Mouse (Mus musculus): ENCODE data around the gene Mgat3. TPM values are rescaled to one million over a fixed set of nuclear protein-coding genes. Genes with fewer than 3 reads are reported as not detected.

Mgat3 gene
- polyA plus RNA-seq, 1 experiment from 2014 or later: 3.0 TPM

- Histone ChIP-seq H3K4me2 (replicated peaks; ENCODE audit: low read depth, low read length) (peak overlapping the region; percentile 56), H3K9me3 (ENCODE audit: low read length) (no peaks in the 10 kb centered on the region), H3K36me3 (ENCODE audit: insufficient read depth, low read length) (no peaks in the 10 kb centered on the region), H3K27me3 (replicated peaks; ENCODE audit: insufficient read depth, low read length) (no peaks in the 10 kb centered on the region), H3K27ac (ENCODE audit: low read length) (no peak overlapping the region), H3K9ac (replicated peaks; ENCODE audit: low read depth) (no peak overlapping the region), H3K4me3 (ENCODE audit: low read depth, low read length) (peak overlapping the region; percentile 75; the same call in 1 of the 2 replicates), H3K4me1 (ENCODE audit: insufficient read depth, low read depth, low read length) (peaks cover 10% of the 10 kb centered on the region; the same call in 1 of the 2 replicates)
- no peak for TF ChIP-seq CTCF (IDR thresholded peaks at IDR 0.05)
- WGBS: 68% methylated on average over 9 of the region's 9 CpGs
- no peak for ATAC-seq
- DNase-seq (ENCODE audit: low spot score): no peak
Measured at GRCm38 (mm10) chr15:80132452-80132851, 41.1 kb upstream of the Mgat3 start.

GRCm38 (mm10) chr15:80132993-80133586 lies 40.4 kb upstream of the Mgat3 start, which contains the start of gene Tab1:
Gene Tab1, plus strand, starts transcription at chr15:80133127.
- Histone ChIP-seq H3K36me3 (ENCODE audit: insufficient read depth, low read length) (no peaks in the 10 kb centered on the region), H3K4me2 (replicated peaks; ENCODE audit: low read depth, low read length) (peak within 1 kb of the TSS; percentile 56), H3K9ac (replicated peaks; ENCODE audit: low read depth) (peak within 1 kb of the TSS; percentile 73), H3K27ac (ENCODE audit: low read length) (peak within 1 kb of the TSS; percentile 97), H3K4me1 (ENCODE audit: insufficient read depth, low read depth, low read length) (peaks cover 10% of the 10 kb centered on the region; the same call in 1 of the 2 replicates), H3K4me3 (ENCODE audit: low read depth, low read length) (peak within 1 kb of the TSS; percentile 75), H3K27me3 (replicated peaks; ENCODE audit: insufficient read depth, low read length) (no peaks in the 10 kb centered on the region), H3K9me3 (ENCODE audit: low read length) (no peaks in the 10 kb centered on the region)
- TF ChIP-seq EP300 (IDR thresholded peaks at IDR 0.05) (no peak), CTCF (IDR thresholded peaks at IDR 0.05) (peak; percentile 80)
- under 1% methylated on average over 57 of the region's 59 CpGs for WGBS
- peak; percentile 96 for ATAC-seq
- peak; percentile 98 for DNase-seq (ENCODE audit: low spot score)

GRCm38 (mm10) chr15:80133682-80134449 lies 39.7 kb upstream of the Mgat3 start:
- Histone ChIP-seq H3K4me1 (ENCODE audit: insufficient read depth, low read depth, low read length) (peaks cover 12% of the 10 kb centered on the region; the same call in 1 of the 2 replicates), H3K27ac (ENCODE audit: low read length) (peak overlapping the region; percentile 97), H3K9me3 (ENCODE audit: low read length) (no peaks in the 10 kb centered on the region), H3K36me3 (ENCODE audit: insufficient read depth, low read length) (no peaks in the 10 kb centered on the region), H3K9ac (replicated peaks; ENCODE audit: low read depth) (peak overlapping the region; percentile 73), H3K27me3 (replicated peaks; ENCODE audit: insufficient read depth, low read length) (no peaks in the 10 kb centered on the region), H3K4me3 (ENCODE audit: low read depth, low read length) (peak overlapping the region; percentile 75), H3K4me2 (replicated peaks; ENCODE audit: low read depth, low read length) (peak overlapping the region; percentile 56)
- ATAC-seq (peak; percentile 25), DNase-seq (ENCODE audit: low spot score) (peak; percentile 66)
- WGBS: 4% methylated on average over 14 of the region's 14 CpGs
- TF ChIP-seq CTCF (IDR thresholded peaks at IDR 0.05): no peak
- TF ChIP-seq EP300 (IDR thresholded peaks at IDR 0.05): no peak

GRCm38 (mm10) chr15:80134450-80134847 lies 39.1 kb upstream of the Mgat3 start:
- Histone ChIP-seq H3K4me3 (ENCODE audit: low read depth, low read length) (peak overlapping the region; percentile 75; the same call in 1 of the 2 replicates), H3K27ac (ENCODE audit: low read length) (peak overlapping the region; percentile 97), H3K9ac (replicated peaks; ENCODE audit: low read depth) (peak overlapping the region; percentile 73; the same call in 1 of the 2 replicates), H3K9me3 (ENCODE audit: low read length) (no peaks in the 10 kb centered on the region), H3K27me3 (replicated peaks; ENCODE audit: insufficient read depth, low read length) (no peaks in the 10 kb centered on the region), H3K36me3 (ENCODE audit: insufficient read depth, low read length) (no peaks in the 10 kb centered on the region), H3K4me2 (replicated peaks; ENCODE audit: low read depth, low read length) (peak overlapping the region; percentile 56), H3K4me1 (ENCODE audit: insufficient read depth, low read depth, low read length) (peaks cover 12% of the 10 kb centered on the region; the same call in 1 of the 2 replicates)
- ATAC-seq: no peak
- TF ChIP-seq CTCF (IDR thresholded peaks at IDR 0.05) (no peak), EP300 (IDR thresholded peaks at IDR 0.05) (no peak)
- no peak for DNase-seq (ENCODE audit: low spot score)
- 52% methylated on average over 9 of the region's 9 CpGs for WGBS

GRCm38 (mm10) chr15:80135499-80135898 lies 38.0 kb upstream of the Mgat3 start:
- DNase-seq (ENCODE audit: low spot score) (no peak), ATAC-seq (no peak)
- Histone ChIP-seq H3K27me3 (replicated peaks; ENCODE audit: insufficient read depth, low read length) (no peaks in the 10 kb centered on the region), H3K4me3 (ENCODE audit: low read depth, low read length) (no peak overlapping the region), H3K4me2 (replicated peaks; ENCODE audit: low read depth, low read length) (no peak overlapping the region), H3K9me3 (ENCODE audit: low read length) (no peaks in the 10 kb centered on the region), H3K27ac (ENCODE audit: low read length) (no peak overlapping the region), H3K36me3 (ENCODE audit: insufficient read depth, low read length) (no peaks in the 10 kb centered on the region), H3K9ac (replicated peaks; ENCODE audit: low read depth) (no peak overlapping the region), H3K4me1 (ENCODE audit: insufficient read depth, low read depth, low read length) (peaks cover 12% of the 10 kb centered on the region; the same call in 1 of the 2 replicates)
- 96% methylated on average over 2 of the region's 2 CpGs for WGBS
- no peak for TF ChIP-seq CTCF (IDR thresholded peaks at IDR 0.05)
- no peak for TF ChIP-seq EP300 (IDR thresholded peaks at IDR 0.05)

- no peak for TF ChIP-seq CTCF (IDR thresholded peaks at IDR 0.05)
- TF ChIP-seq EP300 (IDR thresholded peaks at IDR 0.05): no peak
- H3K36me3 ChIP-seq (ENCODE audit: insufficient read depth, low read length): no peaks in the 10 kb centered on the region
- 88% methylated on average over 3 of the region's 3 CpGs for WGBS
- ATAC-seq (no peak), DNase-seq (ENCODE audit: low spot score) (no peak)
- H3K27me3 ChIP-seq (replicated peaks; ENCODE audit: insufficient read depth, low read length): no peaks in the 10 kb centered on the region
- H3K27ac ChIP-seq (ENCODE audit: low read length): no peak overlapping the region
- peaks cover 16% of the 10 kb centered on the region; the same call in 1 of the 2 replicates for H3K4me1 ChIP-seq (ENCODE audit: insufficient read depth, low read depth, low read length)
- H3K9me3 ChIP-seq (ENCODE audit: low read length): no peaks in the 10 kb centered on the region
- no peak overlapping the region for H3K4me3 ChIP-seq (ENCODE audit: low read depth, low read length)
- no peak overlapping the region for H3K4me2 ChIP-seq (replicated peaks; ENCODE audit: low read depth, low read length)
- no peak overlapping the region for H3K9ac ChIP-seq (replicated peaks; ENCODE audit: low read depth)
Measured at GRCm38 (mm10) chr15:80136645-80137044, 36.9 kb upstream of the Mgat3 start.
